Mouse (Mus musculus): ENCODE results near the gene Timp2.

GRCm38 (mm10) chr11:118266666-118267046 is 88.9 kb downstream of the Timp2 start:
- TF ChIP-seq POLR2A (IDR thresholded peaks at IDR 0.05; ENCODE audit: control insufficient read depth, extremely low read depth, insufficient read depth, low read length, poor library complexity) = no peak
- TF ChIP-seq CTCF (IDR thresholded peaks at IDR 0.05; ENCODE audit: borderline replicate concordance, control insufficient read depth, extremely low read depth, insufficient read depth, low read length, poor library complexity) = no peak
